Mouse (Mus musculus) left cerebral cortex, postnatal 10 days (tissue): ENCODE measurements around the gene Grap2. TPM values are rescaled to one million over a fixed set of nuclear protein-coding genes. Genes with fewer than 3 reads are reported as not detected.

ENCODE experiments used
- DNase-seq, 2 experiments: peaks; one replicate each; pipeline ENCODE4 v3.0.0; 2021 to 2022; ENCODE audit warnings: low spot score in 2 of 2, mixed read lengths in 1 of 2; ENCODE audit errors: extremely low spot score in 1 of 2
- intact Hi-C: fragments of 180-260 bp; cut with DNase I; formaldehyde crosslinking; loops from one replicate; pipeline ENCODE4 v1.15.1; 2025
- total RNA-seq, 2 experiments: library from RNA; stranded (reverse); gene quantifications; 2 replicates each; pipeline ENCODE4 v1.2.3; 2021

The Grap2 gene
- total RNA-seq, 2 experiments from 2014 or later, result 0.84 to 1.3 TPM

GRCm38 (mm10) chr15:80660963-80661362, 88.6 kb downstream of the Grap2 start:
- DNase-seq, result no peak
- intact Hi-C loops, result no loop called here

GRCm38 (mm10) chr15:80664444-80664843, 92.0 kb downstream of the Grap2 start:
- no peak for DNase-seq
- intact Hi-C loops, result no loop called here

- DNase-seq, result peak in 1 of 2 experiments; percentile 49
- intact Hi-C loops, result no loop called here
Observed at GRCm38 (mm10) chr15:80671295-80672252, 99.2 kb downstream of the Grap2 start, which contains the start of gene Fam83f. Gene Fam83f, plus strand, starts transcription at chr15:80671847.

GRCm38 (mm10) chr15:80672810-80673209, 100.4 kb downstream of the Grap2 start:
- intact Hi-C loops, result no loop called here
- no peak for DNase-seq

- no peak for DNase-seq
- intact Hi-C loops, result no loop called here
Observed at GRCm38 (mm10) chr15:80673337-80674095, 101.1 kb downstream of the Grap2 start.

GRCm38 (mm10) chr15:80674700-80675099, 102.3 kb downstream of the Grap2 start:
- DNase-seq, result no peak
- intact Hi-C loops, result no loop called here

- intact Hi-C loops, result no loop called here
- peak; percentile 64 to 79 for DNase-seq
Observed at GRCm38 (mm10) chr15:80679515-80680215, 107.3 kb downstream of the Grap2 start.

- intact Hi-C loops, result no loop called here
- no peak for DNase-seq
Observed at GRCm38 (mm10) chr15:80680347-80681030, 108.1 kb downstream of the Grap2 start.

- intact Hi-C loops, result no loop called here
- no peak for DNase-seq
Observed at GRCm38 (mm10) chr15:80681466-80681881, 109.1 kb downstream of the Grap2 start.

GRCm38 (mm10) chr15:80682343-80682742, 109.9 kb downstream of the Grap2 start:
- DNase-seq, result no peak
- intact Hi-C loops, result no loop called here

GRCm38 (mm10) chr15:80683151-80683550, 110.8 kb downstream of the Grap2 start:
- no peak for DNase-seq

GRCm38 (mm10) chr15:80683990-80684389, 111.6 kb downstream of the Grap2 start:
- DNase-seq, result no peak
- intact Hi-C loops, result no loop called here

More at GRCm38 (mm10) chr15:80683151-80683550, 110.8 kb downstream of the Grap2 start:
- intact Hi-C loops, result no loop called here

GRCm38 (mm10) chr15:80684786-80685602, 112.6 kb downstream of the Grap2 start:
- no peak for DNase-seq
- intact Hi-C loops, result no loop called here

GRCm38 (mm10) chr15:80685603-80685895, 113.2 kb downstream of the Grap2 start:
- no peak for DNase-seq
- intact Hi-C loops, result no loop called here

GRCm38 (mm10) chr15:80688536-80688935, 116.1 kb downstream of the Grap2 start:
- intact Hi-C loops, result no loop called here
- no peak for DNase-seq

GRCm38 (mm10) chr15:80693492-80693891, 121.1 kb downstream of the Grap2 start:
- no peak for DNase-seq
- intact Hi-C loops, result no loop called here

GRCm38 (mm10) chr15:80694125-80694910, 121.9 kb downstream of the Grap2 start:
- intact Hi-C loops, result loop anchor here (2.0 kb wide), 2 partner anchors 60 to 428 kb away; no protein-coding TSS in a partner anchor
- DNase-seq, result peak; percentile 77 to 78
